18 mouse cellular contexts compared by ENCODE assay signal in genomic region chr9:44539816-44540421, GRCm38 (mm10). TPM values are rescaled to one million over a fixed set of nuclear protein-coding genes. Genes with fewer than 3 reads are reported as not detected.
DNase-seq lines count a peak whose midpoint lies in the region; ATAC-seq and TF ChIP-seq lines count a peak whose summit lies in the region.
"Had no signal": no experiment of that assay in that cellular context is flagged by ENCODE, and none has a peak within 500 bp of the region (broad histone marks: within the 10 kb centered on the region; RNA-seq: fewer than 3 reads in every experiment).

No protein-coding gene starts in this region.

- H3K4me3 ChIP-seq in kidney, adult 2 months (ENCODE audit: insufficient read depth, low read depth, low read length) = no peak overlapping the region
- H3K4me3 ChIP-seq in embryonic facial prominence, embryonic 10.5 days = no peak overlapping the region
- H3K4me3 ChIP-seq: forebrain, embryonic 13.5 days; midbrain, embryonic 12.5 days; neural tube, embryonic 12.5 days had no signal

- 53% methylated on average over 2 of the region's 2 CpGs for WGBS in kidney, adult 2 months
- WGBS in embryonic facial prominence, embryonic 10.5 days = 61% methylated on average over 2 of the region's 2 CpGs

- H3K36me3 ChIP-seq in kidney, adult 2 months (ENCODE audit: control insufficient read depth, insufficient read depth, low read length) = no peaks in the 10 kb centered on the region
- no peaks in the 10 kb centered on the region for H3K36me3 ChIP-seq in embryonic facial prominence, embryonic 10.5 days (replicated peaks)
- H3K36me3 ChIP-seq: midbrain, embryonic 12.5 days; neural tube, embryonic 12.5 days had no signal

- no peaks in the 10 kb centered on the region for H3K27me3 ChIP-seq in kidney, adult 2 months (replicated peaks; ENCODE audit: control insufficient read depth, insufficient read depth, low read length)
- no peaks in the 10 kb centered on the region for H3K27me3 ChIP-seq in embryonic facial prominence, embryonic 10.5 days (replicated peaks; ENCODE audit: low read depth, poor library complexity, severe bottlenecking)
- H3K27me3 ChIP-seq: forebrain, embryonic 13.5 days; midbrain, embryonic 12.5 days; neural tube, embryonic 12.5 days had no signal

- TF ChIP-seq POLR2A in kidney, adult 2 months (IDR thresholded peaks at IDR 0.05; ENCODE audit: low read depth, low read length) = no peak

- no peak overlapping the region for H3K27ac ChIP-seq in kidney, adult 2 months (ENCODE audit: insufficient read depth, low read depth, low read length)
- H3K27ac ChIP-seq in embryonic facial prominence, embryonic 10.5 days (replicated peaks) = no peak overlapping the region
- H3K27ac ChIP-seq: forebrain, embryonic 13.5 days; midbrain, embryonic 12.5 days; neural tube, embryonic 12.5 days had no signal

- peak; percentile 45 for DNase-seq in kidney, adult 2 months
- DNase-seq in kidney, postnatal 10 days = no peak
- peak; percentile 26 for DNase-seq in embryonic facial prominence, embryonic 10.5 days (ENCODE audit: low spot score)
- peak; percentile 18 to 54 for DNase-seq in kidney, postnatal 25 days
- peak; percentile 59 for DNase-seq in thymus, postnatal 14 days
- DNase-seq in Muller cell, postnatal 12 days (ENCODE audit: inconsistent ontology term) = no peak
- DNase-seq: adrenal gland, postnatal 10 days; cerebellum, postnatal 10 days; gastrocnemius, postnatal 36 days; layer of hippocampus, adult 9-11 months had no signal

- H3K9me3 ChIP-seq in embryonic facial prominence, embryonic 10.5 days = no peaks in the 10 kb centered on the region
- H3K9me3 ChIP-seq: forebrain, embryonic 13.5 days; midbrain, embryonic 12.5 days; neural tube, embryonic 12.5 days had no signal

- ATAC-seq in inflammation-experienced regulatory T-cells, adult 6 months = no peak
- ATAC-seq: forebrain, embryonic 13.5 days; hindbrain, embryonic 16.5 days; lung, postnatal 0 days; Patski had no signal

- TF ChIP-seq CTCF in kidney, adult 2 months (conservative IDR thresholded peaks at IDR 0.05; ENCODE audit: insufficient read depth, insufficient read length, low read depth, low read length) = no peak

- H3K4me1 ChIP-seq in kidney, adult 2 months (ENCODE audit: control insufficient read depth, insufficient read depth, low read length) = no peaks in the 10 kb centered on the region
- H3K4me1 ChIP-seq in embryonic facial prominence, embryonic 10.5 days = peaks cover 23% of the 10 kb centered on the region
- H3K4me1 ChIP-seq: forebrain, embryonic 13.5 days; midbrain, embryonic 12.5 days; neural tube, embryonic 12.5 days had no signal

RNA-seq across cellular contexts. Expression of gene Cxcr5, which starts 21.8 kb away (rescaled TPM):
- 0.20 and 4.0 TPM in 2 replicates for polyA plus RNA-seq in kidney, adult 2 months (2012; rRNA removed)
- polyA plus RNA-seq in embryonic facial prominence, embryonic 10.5 days (2016; fragmentation: Nextera tagmentation; extraction: Ambion mirVana) = not detected in 2 replicates
- 100 to 1,000 TPM in 2 of 3 experiments, 10 to 100 TPM in 1; 62.4 to 131 (median 115) TPM for polyA plus RNA-seq in inflammation-experienced regulatory T-cells, adult 6 months (2017; shearing (Covaris generic))
- polyA plus RNA-seq: forebrain, embryonic 13.5 days; hindbrain, embryonic 16.5 days; liver, embryonic 16.5 days; midbrain, embryonic 12.5 days; neural tube, embryonic 12.5 days; Patski had no signal

RNA-seq across cellular contexts. Expression of gene Bcl9l, which starts 57.3 kb away (rescaled TPM):
- polyA plus RNA-seq in kidney, adult 2 months (2012; rRNA removed) = 23.1 and 25.1 TPM in 2 replicates
- 7.4 and 7.7 TPM in 2 replicates for polyA plus RNA-seq in embryonic facial prominence, embryonic 10.5 days (2016; fragmentation: Nextera tagmentation; extraction: Ambion mirVana)
- 10 to 100 TPM; 11.1 to 12.4 (median 12.2) TPM for polyA plus RNA-seq in inflammation-experienced regulatory T-cells, adult 6 months (2017; shearing (Covaris generic))

Comparison
In these comparisons a context has a peak if more than half of its experiments do, and no peak if none do; other contexts are left out.
1. DNase-seq: peak in kidney, adult 2 months (single experiment), embryonic facial prominence, embryonic 10.5 days (single experiment), kidney, postnatal 25 days (2 of 2) and thymus, postnatal 14 days (single experiment); none in kidney, postnatal 10 days (single experiment) and Muller cell, postnatal 12 days (single experiment).
2. RNA of gene Cxcr5, which starts 21.8 kb away (polyA plus RNA-seq): 62.4 to 131 TPM in inflammation-experienced regulatory T-cells, adult 6 months; 0.20 to 4.0 TPM in kidney, adult 2 months and not detected in embryonic facial prominence, embryonic 10.5 days; every median in the first group is over 10 times any median in the second.